Mouse (Mus musculus) erythroblast, embryonic 14.5 days (primary cell): ENCODE data around the gene Atp7a. TPM values are rescaled to one million over a fixed set of nuclear protein-coding genes. Genes with fewer than 3 reads are reported as not detected.
A peak's percentile ranks its signal among the peaks of the same experiment; 100 is the strongest.

Experiments used
- H3K27me3 ChIP-seq: 2 replicates; pipeline ENCODE4 v1.6.1; 2012; ENCODE audit warnings: inconsistent platforms; ENCODE audit not compliant: control insufficient read depth
- H3K36me3 ChIP-seq: 2 replicates; pipeline ENCODE4 v1.6.1; 2012; ENCODE audit warnings: mild to moderate bottlenecking, inconsistent platforms; ENCODE audit not compliant: control insufficient read depth
- H3K4me1 ChIP-seq: 2 replicates; pipeline ENCODE4 v1.6.1; 2012; ENCODE audit warnings: inconsistent platforms; ENCODE audit not compliant: control insufficient read depth
- H3K4me3 ChIP-seq: replicated peaks from 2 replicates; pipeline ENCODE3; 2012; ENCODE audit warnings: moderate library complexity, mild to moderate bottlenecking, inconsistent platforms
- H3K9me3 ChIP-seq: 2 replicates; pipeline ENCODE4 v1.6.1; 2012; ENCODE audit warnings: low read length, inconsistent platforms, mixed read lengths; ENCODE audit not compliant: control insufficient read depth
- GATA1 ChIP-seq: IDR thresholded peaks from 2 replicates; pipeline ENCODE4 v1.6.1; 2012; ENCODE audit warnings: low read length, inconsistent platforms, mixed read lengths
- TAL1 ChIP-seq: IDR thresholded peaks from 3 replicates; pipeline ENCODE4 v1.6.1; 2012; ENCODE audit warnings: low read length, inconsistent platforms, mixed read lengths
- polyA plus RNA-seq: library from polyadenylated mRNA; stranded (reverse); fragments of >175 nt; gene quantifications from 2 replicates; pipeline ENCODE4 v1.2.3, GENCODE M21; 2012

The Atp7a gene
- polyA plus RNA-seq, 1 experiment = 0.01 TPM

DNA sequence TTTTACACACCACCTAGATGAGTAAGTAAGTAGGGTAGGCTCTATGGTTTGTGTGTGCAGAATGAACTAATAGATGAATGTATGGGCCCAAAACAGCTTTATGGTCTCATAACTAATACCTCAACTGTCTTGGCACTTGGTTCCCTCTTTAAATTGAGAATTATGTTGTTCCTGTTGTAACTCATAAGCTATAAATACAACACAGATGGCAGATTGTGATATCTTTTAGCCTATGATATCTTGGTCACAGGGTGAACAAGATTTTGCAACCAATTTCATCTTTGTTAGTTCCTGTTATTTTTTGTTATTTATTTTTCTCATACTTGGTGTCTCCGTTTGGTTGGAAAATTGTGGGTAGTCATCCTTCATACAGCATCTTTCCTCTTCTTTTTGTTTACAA is 121.1 kb downstream of the Atp7a start:
- Histone ChIP-seq H3K9me3 (no peaks in the 10 kb centered on the region), H3K4me1 (no peaks in the 10 kb centered on the region), H3K27me3 (no peaks in the 10 kb centered on the region), H3K4me3 (no peak overlapping the region), H3K36me3 (no peaks in the 10 kb centered on the region)
- TF ChIP-seq GATA1 = no peak
- TF ChIP-seq TAL1 = no peak

DNA sequence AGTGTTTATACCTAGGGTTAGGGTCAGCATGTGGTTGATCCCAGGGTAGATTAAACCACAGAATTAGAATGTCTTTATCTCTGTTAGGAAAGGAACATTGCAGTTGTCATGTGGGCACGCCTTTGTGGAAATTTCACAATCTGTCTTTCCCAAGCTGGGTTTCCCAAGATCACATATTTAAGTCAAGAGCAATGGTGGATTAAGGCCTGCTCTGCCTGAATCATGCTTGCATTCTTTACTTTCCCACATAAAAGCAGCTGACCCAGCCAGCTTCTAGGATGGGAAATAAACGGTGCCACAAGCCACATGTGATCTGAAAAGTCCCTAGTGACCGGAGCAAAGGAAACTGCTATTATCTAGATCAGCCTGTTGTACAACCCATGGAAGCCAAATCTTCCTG is 122.4 kb downstream of the Atp7a start:
- TF ChIP-seq TAL1 (no peak), GATA1 (no peak)
- Histone ChIP-seq H3K36me3 (no peaks in the 10 kb centered on the region), H3K27me3 (no peaks in the 10 kb centered on the region), H3K4me3 (no peak overlapping the region), H3K4me1 (peaks cover 4% of the 10 kb centered on the region; the same call in 1 of the 2 replicates), H3K9me3 (no peaks in the 10 kb centered on the region)

DNA sequence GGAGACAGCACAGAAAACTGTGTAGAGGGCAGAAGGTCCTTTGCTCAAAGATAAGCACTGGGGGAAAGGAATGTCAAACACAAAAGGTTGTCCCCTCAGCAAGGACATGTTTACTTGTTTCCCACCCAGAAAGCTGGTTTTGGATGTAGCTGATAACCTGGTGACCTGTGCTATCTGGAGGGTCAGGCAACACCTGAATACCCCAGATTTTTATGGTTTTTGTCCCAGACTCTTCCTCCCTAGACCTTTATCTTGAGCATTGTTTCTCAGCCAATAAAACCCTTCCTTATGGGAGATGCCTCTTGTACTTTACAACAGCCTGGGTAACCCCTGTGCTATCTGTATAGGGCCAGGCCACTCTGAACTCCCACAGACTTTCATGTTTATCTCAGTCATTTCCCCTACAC is 127.1 kb downstream of the Atp7a start:
- H3K9me3 ChIP-seq = no peaks in the 10 kb centered on the region
- no peaks in the 10 kb centered on the region for H3K36me3 ChIP-seq
- peaks cover 6% of the 10 kb centered on the region for H3K4me1 ChIP-seq
- no peaks in the 10 kb centered on the region for H3K27me3 ChIP-seq
- TF ChIP-seq GATA1 = no peak
- TF ChIP-seq TAL1 = no peak
- no peak overlapping the region for H3K4me3 ChIP-seq

DNA sequence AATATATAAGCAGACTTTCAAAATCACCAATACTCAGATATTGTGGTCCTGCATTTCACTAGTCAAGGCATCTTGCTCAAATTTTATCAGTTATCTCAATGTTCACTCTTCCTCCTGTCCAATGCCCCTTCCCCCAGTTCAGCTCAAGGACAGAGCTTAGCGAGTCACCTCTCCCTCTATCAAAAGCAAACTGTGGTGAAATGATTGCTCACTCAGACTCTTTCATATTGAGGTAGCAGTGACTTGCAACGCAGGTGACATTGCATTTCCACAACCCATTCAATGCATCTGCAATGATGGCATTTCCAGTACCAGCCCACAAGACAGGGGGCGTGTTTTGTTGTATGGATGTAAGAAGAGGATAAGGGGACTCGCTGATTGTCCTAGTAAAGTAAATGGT is 128.8 kb downstream of the Atp7a start:
- Histone ChIP-seq H3K27me3 (no peaks in the 10 kb centered on the region), H3K4me3 (no peak overlapping the region), H3K36me3 (no peaks in the 10 kb centered on the region), H3K9me3 (no peaks in the 10 kb centered on the region), H3K4me1 (peaks cover 6% of the 10 kb centered on the region)
- TF ChIP-seq GATA1 (no peak), TAL1 (no peak)

DNA sequence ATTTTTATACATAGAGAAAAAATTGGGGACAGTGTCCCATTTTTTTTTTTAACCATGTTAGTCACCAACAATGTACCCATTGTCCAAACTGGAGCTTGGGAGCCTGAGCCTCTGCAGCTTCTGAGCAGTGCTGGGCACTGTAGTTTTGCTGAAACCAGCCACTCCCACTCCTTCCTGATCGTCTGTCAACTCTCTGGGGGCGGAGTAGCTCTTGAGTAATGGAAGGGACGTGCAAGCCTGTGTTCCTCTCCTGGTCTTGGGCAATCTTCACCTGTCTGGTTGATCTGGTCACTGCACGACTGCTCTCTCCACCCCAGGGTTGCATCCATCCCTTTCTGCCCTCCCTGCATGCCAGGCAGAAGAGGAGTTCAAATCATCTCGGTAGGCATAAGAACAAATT is 136.9 kb downstream of the Atp7a start:
- no peak overlapping the region for H3K4me3 ChIP-seq
- H3K9me3 ChIP-seq = no peaks in the 10 kb centered on the region
- no peak for TF ChIP-seq TAL1
- no peak for TF ChIP-seq GATA1
- no peaks in the 10 kb centered on the region for H3K27me3 ChIP-seq
- no peaks in the 10 kb centered on the region for H3K36me3 ChIP-seq
- H3K4me1 ChIP-seq = 0 out of 2 replicates have a peak, but pooled peaks cover 1% of the 10 kb centered on the region

DNA sequence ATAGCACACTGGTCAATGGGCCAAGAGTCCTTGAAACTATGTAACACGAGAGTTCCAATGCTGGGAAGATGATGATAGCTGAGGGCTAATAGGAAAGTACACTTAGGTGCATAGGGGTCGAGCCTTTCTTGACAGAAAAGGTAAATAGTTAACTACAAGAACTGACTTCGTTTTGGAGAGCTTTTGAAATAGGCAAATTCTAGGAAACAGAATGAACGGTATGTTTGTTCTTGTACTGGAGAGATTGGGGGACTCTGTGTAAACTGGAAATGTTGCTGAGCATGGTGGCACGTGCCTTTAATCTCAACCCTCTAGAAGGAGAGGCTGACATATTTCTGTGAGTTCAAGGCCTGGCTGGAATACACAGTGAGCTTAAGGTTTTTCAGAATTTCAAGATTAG is 137.5 kb downstream of the Atp7a start:
- no peaks in the 10 kb centered on the region for H3K36me3 ChIP-seq
- 0 out of 2 replicates have a peak, but pooled peaks cover 1% of the 10 kb centered on the region for H3K4me1 ChIP-seq
- TF ChIP-seq GATA1 = no peak
- TF ChIP-seq TAL1 = no peak
- no peaks in the 10 kb centered on the region for H3K27me3 ChIP-seq
- no peaks in the 10 kb centered on the region for H3K9me3 ChIP-seq
- no peak overlapping the region for H3K4me3 ChIP-seq

DNA sequence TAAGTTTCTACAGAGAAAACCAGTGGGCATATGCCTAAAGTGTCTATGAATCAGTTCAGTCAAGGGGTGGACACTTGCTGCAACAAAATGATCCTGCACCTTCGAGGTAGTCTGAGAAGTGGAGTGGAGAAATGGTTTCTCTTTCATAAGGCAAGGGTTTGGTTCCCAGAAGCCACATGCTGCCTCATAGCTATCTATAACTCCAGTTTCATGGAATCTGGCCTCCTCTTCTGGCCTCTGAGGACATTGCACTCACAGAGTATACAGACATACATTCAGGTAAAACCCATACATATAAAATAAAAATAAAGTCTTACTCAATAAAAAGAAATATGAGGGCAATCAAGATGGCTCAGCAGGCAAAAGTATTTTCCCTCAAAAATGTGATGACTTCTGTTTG is 138.0 kb downstream of the Atp7a start:
- no peaks in the 10 kb centered on the region for H3K9me3 ChIP-seq
- TF ChIP-seq GATA1 = no peak
- no peak for TF ChIP-seq TAL1
- H3K27me3 ChIP-seq = no peaks in the 10 kb centered on the region
- H3K4me1 ChIP-seq = 0 out of 2 replicates have a peak, but pooled peaks cover 1% of the 10 kb centered on the region
- no peak overlapping the region for H3K4me3 ChIP-seq
- no peaks in the 10 kb centered on the region for H3K36me3 ChIP-seq

DNA sequence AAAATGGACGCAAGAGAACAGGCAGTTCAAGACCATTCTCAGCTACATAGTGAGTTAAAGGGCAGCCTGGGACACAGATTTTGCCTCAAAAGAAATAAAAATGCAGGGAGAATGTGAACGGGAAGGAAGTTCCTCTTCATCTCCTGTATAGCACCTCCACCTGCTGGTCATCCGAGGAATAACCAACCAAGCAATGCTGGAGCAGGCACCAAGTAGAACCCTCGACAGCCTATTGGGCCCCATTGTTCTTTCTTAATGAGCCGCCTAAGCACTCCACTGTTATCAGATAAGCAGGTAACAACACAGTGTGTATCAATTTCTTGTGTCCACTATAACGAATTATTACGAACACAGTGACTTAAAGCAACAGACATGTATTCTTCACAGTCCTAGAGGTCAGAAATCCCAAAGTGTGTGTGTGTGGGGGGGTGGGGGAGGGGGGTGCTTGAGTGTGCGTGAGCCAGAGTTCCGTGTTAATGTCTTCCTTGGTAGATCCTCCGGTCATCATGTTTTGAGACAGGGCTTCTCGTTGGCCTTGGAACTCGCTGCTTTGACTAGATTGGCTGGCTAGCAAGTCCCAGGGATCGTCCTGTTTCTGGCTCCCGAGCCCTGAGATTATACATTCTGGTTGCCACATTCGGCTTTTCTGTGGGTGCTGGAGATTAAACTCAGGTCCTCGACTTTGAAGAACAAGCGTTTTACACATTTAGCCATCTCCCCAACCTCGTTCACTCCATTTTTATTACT is 144.2 kb downstream of the Atp7a start:
- H3K4me1 ChIP-seq = no peaks in the 10 kb centered on the region; the same call in 1 of the 2 replicates
- H3K27me3 ChIP-seq = no peaks in the 10 kb centered on the region
- no peaks in the 10 kb centered on the region for H3K36me3 ChIP-seq
- H3K9me3 ChIP-seq = no peaks in the 10 kb centered on the region
- H3K4me3 ChIP-seq = peak overlapping the region; percentile 45
- TF ChIP-seq TAL1 (no peak), GATA1 (no peak)

DNA sequence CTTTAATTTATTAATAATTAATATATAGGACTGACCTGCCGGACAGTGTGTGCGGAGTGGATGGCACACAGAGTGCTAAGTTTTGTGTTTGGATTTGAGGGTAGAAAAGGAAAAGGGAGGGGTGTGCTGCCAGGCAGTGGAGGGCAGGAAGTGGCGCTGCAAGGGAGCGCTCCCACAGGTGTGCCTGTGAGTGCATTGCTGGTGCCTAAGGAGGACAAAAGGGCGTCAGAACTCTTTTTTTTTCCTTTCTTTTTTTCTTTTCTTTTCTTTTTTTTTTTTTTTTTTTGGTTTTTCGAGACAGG is 144.7 kb downstream of the Atp7a start:
- Histone ChIP-seq H3K9me3 (no peaks in the 10 kb centered on the region), H3K4me3 (no peak overlapping the region), H3K36me3 (no peaks in the 10 kb centered on the region), H3K4me1 (no peaks in the 10 kb centered on the region; the same call in 1 of the 2 replicates), H3K27me3 (no peaks in the 10 kb centered on the region)
- TF ChIP-seq GATA1 = no peak
- TF ChIP-seq TAL1 = no peak

Other genes starting within 250 kb of the Atp7a start
- gene Atrx, start 97.9 kb upstream of the Atp7a start, polyA plus RNA-seq = 0.38 and 0.58 TPM in 2 replicates
- gene Magt1, start 15.4 kb upstream of the Atp7a start, polyA plus RNA-seq = 0.19 and 0.22 TPM in 2 replicates
- gene Cox7b, start 11.6 kb upstream of the Atp7a start, polyA plus RNA-seq = 5.8 and 6.2 TPM in 2 replicates
- 0.07 TPM in 1 of 2 replicates, not detected in the other for gene Tlr13, start 115.9 kb downstream of the Atp7a start, polyA plus RNA-seq
- 0.39 and 0.47 TPM in 2 replicates for gene Pgk1, start 159.8 kb downstream of the Atp7a start, polyA plus RNA-seq
- gene Taf9b, start 193.9 kb downstream of the Atp7a start, polyA plus RNA-seq = 0.01 and 0.04 TPM in 2 replicates
- 0.01 TPM in 1 of 2 replicates, not detected in the other for gene Fnd3c2, start 228.1 kb downstream of the Atp7a start, polyA plus RNA-seq